Mouse (Mus musculus) heart, embryonic 14.5 days (tissue): Measurements from ENCODE around the gene Icosl. TPM values are rescaled to one million over a fixed set of nuclear protein-coding genes. Genes with fewer than 3 reads are reported as not detected.
A peak's percentile ranks its signal among the peaks of the same experiment; 100 is the strongest.

ENCODE experiments used
- ATAC-seq: fragments of 200-750 bp; cut with Nextera tagmentation; 2 replicates; pipeline ENCODE4 v1.8.0; 2017; ENCODE audit warnings: low read depth, moderate TSS enrichment; ENCODE audit not compliant: insufficient number of reproducible peaks, insufficient read depth, low FRiP score
- H3K27ac ChIP-seq, 2 experiments: fragments of 200-500 bp in 1 of 2; fragments of 300-500 bp in 1 of 2; sonication (generic) in 1 of 2; replicated peaks in 1 of 2; 2 replicates each; pipeline ENCODE4 v1.5.1; 2012 to 2014; ENCODE audit warnings: low read depth in 2 of 2, low read length in 2 of 2, control low read depth in 1 of 2, mild to moderate bottlenecking in 1 of 2, mixed read lengths in 1 of 2; ENCODE audit not compliant: control insufficient read depth in 1 of 2, insufficient read depth in 1 of 2
- H3K27me3 ChIP-seq: fragments of 300-500 bp; sonication (generic); 2 replicates; pipeline ENCODE4 v1.6.1; 2014; ENCODE audit warnings: mild to moderate bottlenecking, low read length, control low read depth; ENCODE audit not compliant: control insufficient read depth, insufficient read depth
- H3K36me3 ChIP-seq: fragments of 300-500 bp; sonication (generic); 2 replicates; pipeline ENCODE4 v1.6.1; 2014; ENCODE audit warnings: mild to moderate bottlenecking, control low read depth, low read length, mixed read lengths; ENCODE audit not compliant: control insufficient read depth, insufficient read depth
- H3K4me1 ChIP-seq, 2 experiments: fragments of 200-500 bp in 1 of 2; fragments of 300-500 bp in 1 of 2; sonication (generic) in 1 of 2; 2 replicates each; pipeline ENCODE4 v1.6.1; 2012 to 2014; ENCODE audit warnings: low read length in 2 of 2, control low read depth in 1 of 2, mixed read lengths in 1 of 2; ENCODE audit not compliant: control insufficient read depth in 2 of 2, insufficient read depth in 2 of 2
- H3K4me2 ChIP-seq: fragments of 300-500 bp; sonication (generic); 2 replicates; pipeline ENCODE4 v1.6.1; 2014; ENCODE audit warnings: mild to moderate bottlenecking, low read length
- H3K4me3 ChIP-seq, 2 experiments: fragments of 200-500 bp in 1 of 2; fragments of 300-500 bp in 1 of 2; sonication (generic) in 1 of 2; 2 replicates each; pipeline ENCODE4 v1.5.1; 2012 to 2014; ENCODE audit warnings: low read length in 2 of 2, mild to moderate bottlenecking in 2 of 2, control low read depth in 1 of 2, low read depth in 1 of 2, moderate library complexity in 1 of 2; ENCODE audit not compliant: control insufficient read depth in 1 of 2, insufficient read depth in 1 of 2
- H3K9ac ChIP-seq: fragments of 300-500 bp; sonication (generic); 2 replicates; pipeline ENCODE4 v1.6.1; 2014; ENCODE audit warnings: mild to moderate bottlenecking, low read length
- H3K9me3 ChIP-seq: fragments of 300-500 bp; sonication (generic); 2 replicates; pipeline ENCODE4 v1.6.1; 2016; ENCODE audit warnings: low read length, control low read depth; ENCODE audit not compliant: control insufficient read depth
- WGBS: fragments of 180-500 bp; shearing (Covaris S2); extraction: QIAGEN DNeasy Blood & Tissue Kit; methylation state at CpG from one replicate; pipeline ENCODE4 v1.1.7; 2014; 5-methylcytosine and 5-hydroxymethylcytosine counted together
- polyA plus RNA-seq: library from polyadenylated mRNA; unstranded; fragments of >200 nt; fragmentation: Nextera tagmentation; extraction: Ambion mirVana; gene quantifications from 2 replicates; pipeline ENCODE4 v1.2.1, GENCODE M21; 2014

Gene Icosl
- polyA plus RNA-seq, 1 experiment from 2014 or later = 1.5 TPM

GRCm38 (mm10) chr10:78049519-78050035, 19.5 kb upstream of the Icosl start:
- Histone ChIP-seq H3K27me3 (no peaks in the 10 kb centered on the region), H3K27ac (no peak overlapping the region), H3K4me1 (no peaks in the 10 kb centered on the region), H3K36me3 (no peaks in the 10 kb centered on the region), H3K4me3 (no peak overlapping the region), H3K4me2 (no peak overlapping the region), H3K9ac (no peak overlapping the region), H3K9me3 (no peaks in the 10 kb centered on the region)
- WGBS = 42% methylated on average over 11 of the region's 11 CpGs
- no peak for ATAC-seq

DNA sequence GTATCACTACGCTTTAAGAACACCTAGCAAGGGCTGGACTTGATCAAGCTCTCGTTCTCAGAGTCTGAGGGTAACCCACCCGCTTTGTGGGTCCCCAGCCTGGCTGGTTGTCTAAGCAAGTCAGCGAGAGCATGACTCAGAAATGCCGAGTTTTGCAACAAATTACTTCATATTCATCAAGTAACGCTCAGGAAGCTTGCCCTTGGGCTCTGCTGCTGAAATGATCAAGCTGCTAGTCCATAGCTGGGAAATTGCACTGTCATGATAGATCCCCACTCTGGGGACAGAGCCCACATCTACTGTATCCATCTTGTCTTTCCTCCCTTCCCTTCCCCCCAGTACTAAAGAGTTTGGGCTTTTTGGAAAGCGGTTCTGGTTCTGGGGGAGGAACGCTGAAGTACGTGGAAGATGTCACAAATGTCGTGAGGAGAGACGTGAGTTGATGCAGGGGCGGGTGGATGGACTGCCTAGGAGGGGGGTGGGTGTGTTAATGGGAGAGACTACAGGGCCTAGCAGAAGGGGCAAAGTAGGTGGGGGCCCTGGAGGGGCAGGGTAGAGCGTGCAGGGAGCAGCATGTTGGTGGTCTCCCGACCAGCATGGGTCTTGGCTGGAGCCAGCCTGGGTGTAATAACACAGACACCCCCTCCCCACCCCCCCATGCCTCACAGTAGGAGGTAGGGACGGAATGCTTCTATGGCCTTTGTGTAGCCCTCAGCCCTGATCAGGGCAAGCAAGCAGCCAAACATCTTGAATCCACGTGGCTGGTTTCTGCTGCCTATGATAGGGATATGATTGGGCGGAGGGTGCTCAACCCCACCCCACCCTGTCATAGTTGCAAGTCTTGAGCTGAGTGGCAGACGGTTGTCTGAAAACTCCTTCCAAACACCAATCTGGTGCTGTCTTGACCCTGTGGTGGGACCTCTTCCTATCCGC, 14.2 kb upstream of the Icosl start:
- 62% methylated on average over 19 of the region's 19 CpGs for WGBS
- H3K4me3 ChIP-seq = no peak overlapping the region
- H3K27ac ChIP-seq = no peak overlapping the region
- H3K27me3 ChIP-seq = no peaks in the 10 kb centered on the region
- no peaks in the 10 kb centered on the region for H3K9me3 ChIP-seq
- no peaks in the 10 kb centered on the region for H3K36me3 ChIP-seq
- H3K4me1 ChIP-seq = no peaks in the 10 kb centered on the region
- H3K9ac ChIP-seq = no peak overlapping the region
- no peak overlapping the region for H3K4me2 ChIP-seq
- ATAC-seq = no peak

DNA sequence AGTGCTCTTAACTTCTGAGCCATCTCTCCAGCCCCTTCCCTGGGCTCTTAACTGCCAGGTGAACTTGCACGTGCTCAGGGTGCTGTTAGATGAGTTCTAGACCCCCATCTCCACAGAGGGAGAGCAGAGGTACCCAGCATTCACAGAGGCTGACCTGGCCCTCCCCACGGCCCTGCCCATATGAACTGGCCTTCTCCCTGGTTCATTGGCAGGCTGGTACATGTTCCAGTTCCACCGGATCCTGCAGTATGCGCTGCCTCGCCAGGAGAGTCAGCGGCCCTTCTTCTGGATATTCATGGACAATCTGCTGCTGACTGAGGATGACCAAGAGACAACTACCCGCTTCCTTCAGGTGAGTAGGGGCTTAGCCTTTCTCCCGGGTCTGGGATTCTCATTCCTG, 12.0 kb upstream of the Icosl start:
- no peak overlapping the region for H3K4me3 ChIP-seq
- no peaks in the 10 kb centered on the region for H3K27me3 ChIP-seq
- H3K4me1 ChIP-seq = no peaks in the 10 kb centered on the region
- no peak overlapping the region for H3K27ac ChIP-seq
- H3K36me3 ChIP-seq = no peaks in the 10 kb centered on the region
- H3K9me3 ChIP-seq = no peaks in the 10 kb centered on the region
- no peak overlapping the region for H3K4me2 ChIP-seq
- ATAC-seq = no peak
- WGBS = 78% methylated on average over 8 of the region's 8 CpGs
- H3K9ac ChIP-seq = no peak overlapping the region

- H3K27ac ChIP-seq = no peak overlapping the region
- no peak overlapping the region for H3K4me2 ChIP-seq
- H3K4me1 ChIP-seq = no peaks in the 10 kb centered on the region
- H3K4me3 ChIP-seq = no peak overlapping the region
- peaks cover 5% of the 10 kb centered on the region; the same call in 1 of the 2 replicates for H3K27me3 ChIP-seq
- 78% methylated on average over 9 of the region's 9 CpGs for WGBS
- H3K36me3 ChIP-seq = no peaks in the 10 kb centered on the region
- H3K9ac ChIP-seq = no peak overlapping the region
- ATAC-seq = no peak
- H3K9me3 ChIP-seq = no peaks in the 10 kb centered on the region
Measured at GRCm38 (mm10) chr10:78063122-78063521, 6.0 kb upstream of the Icosl start.

DNA sequence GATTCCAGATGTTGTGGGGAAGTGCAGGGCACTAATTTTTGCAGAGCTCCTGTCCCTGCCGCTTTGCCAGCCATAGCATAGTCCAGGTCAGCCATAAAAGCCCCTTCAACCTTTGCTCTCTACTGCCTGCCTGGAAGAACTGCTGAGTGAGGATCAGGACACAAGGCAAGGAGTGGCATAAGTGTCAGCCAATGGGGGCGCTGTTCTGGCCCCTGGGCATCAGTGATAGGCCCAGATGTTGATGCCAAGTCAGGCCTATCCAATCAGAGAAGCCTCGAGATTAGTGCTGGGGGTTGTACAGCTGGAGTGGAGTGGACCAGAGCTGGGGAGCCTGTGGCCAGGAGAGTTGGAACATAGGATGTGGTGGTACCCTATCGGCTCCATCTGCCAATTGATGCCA, 1.9 kb upstream of the Icosl start:
- ATAC-seq = no peak
- no peaks in the 10 kb centered on the region for H3K36me3 ChIP-seq
- 34% methylated on average over 4 of the region's 4 CpGs for WGBS
- no peak overlapping the region for H3K27ac ChIP-seq
- H3K4me3 ChIP-seq = no peak overlapping the region
- H3K27me3 ChIP-seq = peaks cover 19% of the 10 kb centered on the region
- H3K4me1 ChIP-seq = peaks cover 3 to 8% of the 10 kb centered on the region in 2 experiments
- no peak overlapping the region for H3K4me2 ChIP-seq
- H3K9me3 ChIP-seq = no peaks in the 10 kb centered on the region
- no peak overlapping the region for H3K9ac ChIP-seq

- Histone ChIP-seq H3K36me3 (no peaks in the 10 kb centered on the region), H3K9ac (peak overlapping the region; percentile 73), H3K4me3 (peak overlapping the region; percentile 64 to 84), H3K27ac (no peak overlapping the region), H3K9me3 (no peaks in the 10 kb centered on the region), H3K27me3 (peaks cover 19% of the 10 kb centered on the region), H3K4me2 (peak overlapping the region; percentile 95), H3K4me1 (peaks cover 3 to 8% of the 10 kb centered on the region in 2 experiments)
- ATAC-seq = no peak
- WGBS = 15% methylated on average over 11 of the region's 11 CpGs
Measured at GRCm38 (mm10) chr10:78068541-78068940, 561 bp upstream of the Icosl start.

DNA sequence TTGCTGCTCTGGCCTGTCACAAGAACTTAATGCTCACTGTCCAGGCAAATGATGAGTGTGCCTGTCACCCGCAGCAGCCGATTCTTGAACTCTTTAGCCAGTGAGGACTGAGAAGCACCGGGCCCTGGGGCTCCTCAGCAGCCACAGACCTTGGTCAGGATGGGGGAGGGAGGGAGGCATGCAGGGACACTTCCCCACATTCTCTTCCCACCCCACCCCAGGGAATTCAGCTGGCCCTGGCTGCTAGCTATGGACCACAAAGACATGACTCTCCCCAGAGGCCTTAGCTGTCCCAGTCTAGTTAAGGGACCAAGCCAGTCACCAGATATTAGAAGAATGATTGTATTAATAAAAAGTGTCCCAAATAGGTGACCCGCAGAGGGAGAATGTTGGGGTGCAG, 5.0 kb downstream of the Icosl start:
- no peak overlapping the region for H3K4me3 ChIP-seq
- H3K36me3 ChIP-seq = no peaks in the 10 kb centered on the region
- H3K27me3 ChIP-seq = peaks cover 9% of the 10 kb centered on the region; the same call in 1 of the 2 replicates
- no peak for ATAC-seq
- peaks cover 3 to 5% of the 10 kb centered on the region in 2 experiments; a peak in 3 of 4 replicates for H3K4me1 ChIP-seq
- H3K27ac ChIP-seq = no peak overlapping the region
- no peaks in the 10 kb centered on the region for H3K9me3 ChIP-seq
- 54% methylated on average over 4 of the region's 4 CpGs for WGBS
- no peak overlapping the region for H3K4me2 ChIP-seq
- H3K9ac ChIP-seq = no peak overlapping the region
